Mouse (Mus musculus): Measurements from ENCODE around the gene Xntrpc.

The Xntrpc gene

GRCm38 (mm10) chr7:102081784-102082183 lies 16.3 kb downstream of the Xntrpc start:
- DNase-seq (ENCODE audit: low spot score): no peak

- DNase-seq (ENCODE audit: low spot score): no peak
These were observed 17.3 kb downstream of the Xntrpc start, which contains the start of gene Trpc2 for GRCm38 (mm10) chr7:102082816-102083215. Trpc2 (plus strand) TSS chr7:102083116.

- no peak for DNase-seq (ENCODE audit: low spot score)
These were observed 18.7 kb downstream of the Xntrpc start for GRCm38 (mm10) chr7:102084041-102084696.

- no peak for DNase-seq (ENCODE audit: low spot score)
These were observed 21.8 kb downstream of the Xntrpc start for GRCm38 (mm10) chr7:102087336-102087735.

- DNase-seq (ENCODE audit: low spot score): no peak
These were observed 34.5 kb downstream of the Xntrpc start for GRCm38 (mm10) chr7:102099760-102100661.

GRCm38 (mm10) chr7:102100868-102101267 lies 35.4 kb downstream of the Xntrpc start:
- no peak for DNase-seq (ENCODE audit: low spot score)

- no peak for DNase-seq (ENCODE audit: low spot score)
These were observed 36.0 kb downstream of the Xntrpc start, which contains the start of gene Art1 for GRCm38 (mm10) chr7:102101487-102101886. Art1 (plus strand) TSS chr7:102101743.

GRCm38 (mm10) chr7:102102241-102102640 lies 36.7 kb downstream of the Xntrpc start:
- DNase-seq (ENCODE audit: low spot score): no peak

- no peak for DNase-seq (ENCODE audit: low spot score)
These were observed 37.2 kb downstream of the Xntrpc start for GRCm38 (mm10) chr7:102102696-102103095.

- no peak for DNase-seq (ENCODE audit: low spot score)
These were observed 38.0 kb downstream of the Xntrpc start for GRCm38 (mm10) chr7:102103555-102103954.

GRCm38 (mm10) chr7:102104126-102104525 lies 38.6 kb downstream of the Xntrpc start:
- no peak for DNase-seq (ENCODE audit: low spot score)

GRCm38 (mm10) chr7:102106700-102107141 lies 41.2 kb downstream of the Xntrpc start:
- DNase-seq (ENCODE audit: low spot score): no peak

GRCm38 (mm10) chr7:102108206-102108605 lies 42.7 kb downstream of the Xntrpc start:
- DNase-seq (ENCODE audit: low spot score): no peak

GRCm38 (mm10) chr7:102109171-102109570 lies 43.7 kb downstream of the Xntrpc start, which contains the start of gene Art5:
Art5 (minus strand) TSS chr7:102109489.
- DNase-seq (ENCODE audit: low spot score): no peak

GRCm38 (mm10) chr7:102109746-102110145 lies 44.2 kb downstream of the Xntrpc start:
- DNase-seq (ENCODE audit: low spot score): no peak

GRCm38 (mm10) chr7:102113151-102113729 lies 47.7 kb downstream of the Xntrpc start:
- DNase-seq (ENCODE audit: low spot score): no peak

- DNase-seq (ENCODE audit: low spot score): no peak
These were observed 51.2 kb downstream of the Xntrpc start, which contains the start of gene Chrna10 for GRCm38 (mm10) chr7:102116579-102117331. Chrna10 (minus strand) TSS chr7:102116828.

- no peak for DNase-seq (ENCODE audit: low spot score)
These were observed 51.9 kb downstream of the Xntrpc start for GRCm38 (mm10) chr7:102117382-102117781.

GRCm38 (mm10) chr7:102120326-102120725 lies 54.8 kb downstream of the Xntrpc start:
- DNase-seq (ENCODE audit: low spot score): no peak

GRCm38 (mm10) chr7:102132395-102132794 lies 66.9 kb downstream of the Xntrpc start:
- no peak for DNase-seq (ENCODE audit: low spot score)

GRCm38 (mm10) chr7:102137464-102137863 lies 72.0 kb downstream of the Xntrpc start:
- no peak for DNase-seq (ENCODE audit: low spot score)

GRCm38 (mm10) chr7:102137898-102138297 lies 72.4 kb downstream of the Xntrpc start:
- no peak for DNase-seq (ENCODE audit: low spot score)

Measured in ovary, adult 18-20 months (tissue).